Mouse (Mus musculus) cerebellum, adult 8-10 months (tissue): ENCODE data around the gene Ceacam18.
"Not testable (repeated sequence)": the region's sequence is repeated elsewhere in the genome, so short reads cannot be mapped to it uniquely, and the experiment has no call there.

Source experiments
- DNase-seq: peaks from one replicate; pipeline ENCODE4 v3.0.0; 2022

The Ceacam18 gene

DNA sequence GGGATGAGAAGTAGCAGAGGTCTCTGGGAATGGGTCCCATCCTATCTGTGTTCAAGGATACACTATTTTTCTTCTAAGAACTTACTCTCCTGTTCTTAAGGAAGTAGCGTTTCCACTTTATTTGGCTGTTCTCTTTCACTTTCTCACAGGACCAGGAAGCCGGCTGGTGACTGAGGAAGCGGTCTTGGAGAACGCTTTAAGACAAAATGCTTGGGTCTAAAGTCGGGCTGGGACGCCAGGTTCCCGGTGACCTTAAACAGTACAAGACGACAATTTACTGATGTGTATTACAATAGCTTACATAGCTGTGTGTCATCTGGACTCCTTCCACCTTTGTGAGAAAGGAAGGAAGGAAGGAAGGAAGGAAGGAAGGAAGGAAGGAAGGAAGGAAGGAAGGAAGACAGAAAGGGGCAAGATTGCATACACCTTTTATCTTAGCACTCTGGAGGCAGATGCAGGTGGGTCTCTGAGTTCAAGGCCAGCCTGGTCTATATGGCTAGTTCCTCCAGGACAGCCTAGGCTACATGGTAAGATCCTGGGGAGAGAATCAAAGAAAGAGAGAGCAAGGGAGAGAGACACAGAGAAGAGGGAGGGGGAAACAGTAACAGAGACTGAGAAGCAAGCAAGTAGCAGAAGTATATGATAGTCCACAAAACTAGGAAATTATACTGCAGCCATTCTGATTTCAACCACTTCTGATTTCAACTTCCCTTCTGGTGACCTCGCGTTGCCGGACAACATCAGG is 36.7 kb downstream of the Ceacam18 start:
- peak; percentile 13 for DNase-seq

GRCm38 (mm10) chr7:43671809-43672580 is 37.5 kb downstream of the Ceacam18 start, which contains the start of gene Ctu1:
TSS of gene Ctu1 (plus strand) at chr7:43672016.
- DNase-seq: peak; percentile 85

GRCm38 (mm10) chr7:43672581-43673260 is 38.2 kb downstream of the Ceacam18 start:
- peak; percentile 24 for DNase-seq

GRCm38 (mm10) chr7:43675091-43675490 is 40.6 kb downstream of the Ceacam18 start:
- no peak for DNase-seq

DNA sequence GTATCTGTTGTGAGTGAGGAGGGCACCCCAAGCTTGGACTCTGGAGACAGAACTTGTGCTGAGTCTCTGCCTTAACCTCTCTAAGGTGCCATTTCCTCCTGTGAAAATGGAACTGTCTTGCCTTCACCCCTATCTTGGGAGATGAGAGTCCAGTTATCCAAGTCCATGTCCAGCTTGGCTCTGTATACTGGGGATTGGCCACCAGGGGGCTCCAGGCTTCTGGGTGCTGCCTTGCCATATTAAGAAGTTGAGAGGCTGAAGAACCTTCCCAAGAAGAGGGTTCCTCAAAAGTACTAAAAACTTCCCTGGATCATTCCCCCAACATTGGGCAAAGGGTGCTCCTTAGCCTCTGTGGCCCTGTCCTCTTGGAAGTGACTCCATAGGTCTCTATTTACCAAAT is 44.0 kb downstream of the Ceacam18 start:
- no peak for DNase-seq

DNA sequence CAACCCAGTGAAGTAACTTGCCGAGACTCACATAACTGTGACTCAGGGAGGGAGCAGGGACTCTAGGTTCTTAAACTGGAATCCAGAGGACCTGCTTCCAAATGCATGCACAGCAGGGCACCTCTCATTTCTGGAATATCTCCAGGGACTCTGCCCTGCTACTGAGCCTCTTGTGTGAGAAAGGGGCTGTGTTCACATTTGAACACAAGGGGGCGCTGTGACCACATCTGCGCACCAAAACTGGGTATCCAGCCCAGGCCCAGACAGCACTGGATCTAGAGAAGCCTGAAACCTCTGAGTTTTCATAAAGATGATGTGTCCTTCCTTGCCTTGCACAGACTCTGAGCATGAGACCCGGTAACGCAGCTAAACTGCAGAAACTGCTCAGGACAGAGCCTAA is 46.5 kb downstream of the Ceacam18 start:
- DNase-seq: no peak

DNA sequence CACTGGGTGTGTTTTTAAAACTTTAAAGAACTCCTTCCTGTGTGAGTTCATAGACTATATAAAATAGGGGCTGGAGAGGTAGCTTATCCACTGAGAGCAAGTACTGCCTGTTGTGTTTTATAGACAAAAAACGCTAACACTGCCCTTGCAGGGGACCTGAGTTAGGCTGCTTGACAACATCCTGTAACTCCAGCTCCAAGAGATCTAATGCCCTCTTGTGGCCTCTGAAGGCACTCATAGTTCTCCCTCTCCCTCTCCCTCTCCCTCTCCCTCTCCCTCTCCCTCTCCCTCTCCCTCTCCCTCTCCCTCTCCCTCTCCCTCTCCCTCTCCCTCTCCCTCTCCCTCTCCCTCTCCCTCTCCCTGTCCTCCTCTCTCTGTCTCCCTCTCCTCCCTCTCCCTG is 48.0 kb downstream of the Ceacam18 start:
- not testable (repeated sequence) for DNase-seq

GRCm38 (mm10) chr7:43685088-43685487 is 50.6 kb downstream of the Ceacam18 start:
- DNase-seq: no peak

DNA sequence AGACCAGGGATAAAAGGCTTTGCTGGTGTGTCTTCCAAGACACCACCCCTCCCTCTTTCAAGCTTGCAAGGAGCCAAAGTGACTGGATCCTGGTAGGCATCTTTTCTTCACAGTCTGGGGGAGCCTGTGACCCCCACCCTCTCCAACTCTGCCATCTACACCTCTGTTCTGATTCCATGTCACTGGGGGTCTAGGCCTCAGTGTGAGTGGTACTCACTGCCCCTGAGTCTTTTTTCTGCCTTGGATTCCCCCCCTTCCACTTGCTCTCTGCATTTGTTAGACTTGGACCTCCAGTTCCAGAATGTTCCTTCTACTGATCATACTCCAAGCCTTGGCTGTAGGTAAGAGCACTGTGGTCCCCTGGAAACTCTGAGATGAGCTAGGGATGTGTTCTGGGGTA is 55.6 kb downstream of the Ceacam18 start, which contains the start of gene Klk14:
Gene Klk14 (plus strand): TSS at position 301 of the 400 bp plus-strand sequence.
- no peak for DNase-seq
